Comparison of ENCODE assay signal across 18 mouse cellular contexts in genomic region chr8:57836201-57836883, GRCm38 (mm10).
DNase-seq lines count a peak whose midpoint lies in the region; ATAC-seq lines count a peak whose summit lies in the region.
"Had no signal": no experiment of that assay in that cellular context is flagged by ENCODE, and none has a peak within 500 bp of the region (broad histone marks: within the 10 kb centered on the region; RNA-seq: fewer than 3 reads in every experiment).

No protein-coding gene starts in this region.

- H3K4me2 ChIP-seq in hindbrain, embryonic 16.5 days (ENCODE audit: low read length): no peak overlapping the region
- H3K4me2 ChIP-seq in hindbrain, embryonic 13.5 days: no peak overlapping the region
- H3K4me2 ChIP-seq in forebrain, embryonic 15.5 days (replicated peaks): peak overlapping the region; percentile 17
- peak overlapping the region; percentile 46 for H3K4me2 ChIP-seq in midbrain, embryonic 16.5 days (ENCODE audit: low read length)
- no peak overlapping the region for H3K4me2 ChIP-seq in intestine, embryonic 15.5 days (replicated peaks)
- H3K4me2 ChIP-seq: lung, embryonic 14.5 days; neural tube, embryonic 15.5 days; stomach, embryonic 15.5 days had no signal

- intact Hi-C loops in left cerebral cortex, postnatal 4 days (cut with DNase I): no loop called here

- ATAC-seq in cerebellum, adult (ENCODE audit: insufficient number of reproducible peaks, low FRiP score, low TSS enrichment): peak; percentile 36
- peak; percentile 58; the same call in 1 of the 2 replicates for ATAC-seq in hindbrain, embryonic 16.5 days
- no peak for ATAC-seq in hindbrain, embryonic 13.5 days (ENCODE audit: low FRiP score)
- peak; percentile 57 for ATAC-seq in forebrain, embryonic 15.5 days (replicated peaks)
- peak; percentile 68 for ATAC-seq in midbrain, embryonic 16.5 days
- ATAC-seq in intestine, embryonic 15.5 days: no peak
- ATAC-seq: intestine, embryonic 16.5 days had no signal

- H3K9me3 ChIP-seq in hindbrain, embryonic 16.5 days (ENCODE audit: control insufficient read depth, low read length): no peaks in the 10 kb centered on the region
- H3K9me3 ChIP-seq in hindbrain, embryonic 13.5 days: no peaks in the 10 kb centered on the region
- H3K9me3 ChIP-seq in forebrain, embryonic 15.5 days: no peaks in the 10 kb centered on the region
- no peaks in the 10 kb centered on the region for H3K9me3 ChIP-seq in midbrain, embryonic 16.5 days (replicated peaks; ENCODE audit: control insufficient read depth, low read length, poor library complexity, severe bottlenecking)
- H3K9me3 ChIP-seq in intestine, embryonic 15.5 days: no peaks in the 10 kb centered on the region
- H3K9me3 ChIP-seq: limb, embryonic 15.5 days; neural tube, embryonic 15.5 days; stomach, embryonic 15.5 days had no signal

- DNase-seq in cerebellum, postnatal 4 days (ENCODE audit: low spot score in 2 of 2): no peak
- DNase-seq in left cerebral cortex, postnatal 4 days: no peak
- DNase-seq: adrenal gland, postnatal 25 days; gastrocnemius, postnatal 36 days; kidney, postnatal 10 days; lung, embryonic 14.5 days; thymus, postnatal 4 days had no signal

- 64% methylated on average over 15 of the region's 15 CpGs for WGBS in hindbrain, embryonic 16.5 days
- WGBS in hindbrain, embryonic 13.5 days: 69% methylated on average over 15 of the region's 15 CpGs
- 13% methylated on average over 15 of the region's 15 CpGs for WGBS in forebrain, embryonic 15.5 days
- 22% methylated on average over 15 of the region's 15 CpGs for WGBS in midbrain, embryonic 16.5 days
- WGBS in intestine, embryonic 15.5 days: 90% methylated on average over 15 of the region's 15 CpGs

- no peak overlapping the region for H3K27ac ChIP-seq in hindbrain, embryonic 16.5 days (ENCODE audit: low read depth, low read length)
- no peak overlapping the region for H3K27ac ChIP-seq in hindbrain, embryonic 13.5 days
- no peak overlapping the region for H3K27ac ChIP-seq in forebrain, embryonic 15.5 days (replicated peaks)
- 0 out of 2 replicates have a peak overlapping the region, but pooled peaks have one; percentile 3 for H3K27ac ChIP-seq in midbrain, embryonic 16.5 days (ENCODE audit: low read length)
- H3K27ac ChIP-seq in intestine, embryonic 15.5 days: no peak overlapping the region
- H3K27ac ChIP-seq: limb, embryonic 15.5 days; macrophage; neural tube, embryonic 15.5 days; stomach, embryonic 15.5 days had no signal

- no peak overlapping the region for H3K4me3 ChIP-seq in hindbrain, embryonic 16.5 days (ENCODE audit: low read length)
- no peak overlapping the region for H3K4me3 ChIP-seq in hindbrain, embryonic 13.5 days
- no peak overlapping the region for H3K4me3 ChIP-seq in forebrain, embryonic 15.5 days
- H3K4me3 ChIP-seq in midbrain, embryonic 16.5 days (ENCODE audit: low read depth, low read length): no peak overlapping the region
- H3K4me3 ChIP-seq in intestine, embryonic 15.5 days (replicated peaks): no peak overlapping the region
- H3K4me3 ChIP-seq: limb, embryonic 15.5 days; neural tube, embryonic 15.5 days; stomach, embryonic 15.5 days had no signal

- no peaks in the 10 kb centered on the region for H3K36me3 ChIP-seq in hindbrain, embryonic 16.5 days (ENCODE audit: control insufficient read depth, insufficient read depth, low read length)
- H3K36me3 ChIP-seq in hindbrain, embryonic 13.5 days: no peaks in the 10 kb centered on the region
- no peaks in the 10 kb centered on the region for H3K36me3 ChIP-seq in forebrain, embryonic 15.5 days
- no peaks in the 10 kb centered on the region for H3K36me3 ChIP-seq in midbrain, embryonic 16.5 days (ENCODE audit: control insufficient read depth, insufficient read depth, low read length)
- H3K36me3 ChIP-seq in intestine, embryonic 15.5 days: no peaks in the 10 kb centered on the region
- H3K36me3 ChIP-seq: limb, embryonic 15.5 days; neural tube, embryonic 15.5 days; stomach, embryonic 15.5 days had no signal

- no peak overlapping the region for H3K9ac ChIP-seq in hindbrain, embryonic 16.5 days (ENCODE audit: low read depth, low read length)
- no peak overlapping the region for H3K9ac ChIP-seq in hindbrain, embryonic 13.5 days
- no peak overlapping the region for H3K9ac ChIP-seq in forebrain, embryonic 15.5 days (replicated peaks)
- no peak overlapping the region for H3K9ac ChIP-seq in midbrain, embryonic 16.5 days (ENCODE audit: low read depth, low read length)
- H3K9ac ChIP-seq in intestine, embryonic 15.5 days: no peak overlapping the region
- H3K9ac ChIP-seq: limb, embryonic 15.5 days; lung, embryonic 14.5 days; neural tube, embryonic 15.5 days; stomach, embryonic 15.5 days had no signal

- H3K4me1 ChIP-seq in hindbrain, embryonic 16.5 days (ENCODE audit: control insufficient read depth, insufficient read depth, low read depth, low read length): no peaks in the 10 kb centered on the region
- no peaks in the 10 kb centered on the region for H3K4me1 ChIP-seq in hindbrain, embryonic 13.5 days (replicated peaks)
- peaks cover 18% of the 10 kb centered on the region for H3K4me1 ChIP-seq in forebrain, embryonic 15.5 days
- H3K4me1 ChIP-seq in midbrain, embryonic 16.5 days (ENCODE audit: control insufficient read depth, insufficient read depth, low read length): peaks cover 14% of the 10 kb centered on the region; the same call in 1 of the 2 replicates
- H3K4me1 ChIP-seq in intestine, embryonic 15.5 days (replicated peaks): no peaks in the 10 kb centered on the region
- H3K4me1 ChIP-seq: neural tube, embryonic 15.5 days; stomach, embryonic 15.5 days had no signal

- no peaks in the 10 kb centered on the region for H3K27me3 ChIP-seq in hindbrain, embryonic 16.5 days (replicated peaks; ENCODE audit: control insufficient read depth, insufficient read depth, low read length)
- no peaks in the 10 kb centered on the region for H3K27me3 ChIP-seq in hindbrain, embryonic 13.5 days
- no peaks in the 10 kb centered on the region for H3K27me3 ChIP-seq in forebrain, embryonic 15.5 days
- H3K27me3 ChIP-seq in midbrain, embryonic 16.5 days (ENCODE audit: control insufficient read depth, insufficient read depth, low read depth, low read length): no peaks in the 10 kb centered on the region
- H3K27me3 ChIP-seq in intestine, embryonic 15.5 days (replicated peaks): no peaks in the 10 kb centered on the region
- H3K27me3 ChIP-seq: limb, embryonic 15.5 days; neural tube, embryonic 15.5 days; stomach, embryonic 15.5 days had no signal

Comparison
In these comparisons a context has a peak if more than half of its experiments do, and no peak if none do; other contexts are left out.
1. ATAC-seq: peak in cerebellum, adult (single experiment), hindbrain, embryonic 16.5 days (single experiment), forebrain, embryonic 15.5 days (single experiment) and midbrain, embryonic 16.5 days (single experiment); none in hindbrain, embryonic 13.5 days (single experiment) and intestine, embryonic 15.5 days (single experiment).
2. H3K4me2 ChIP-seq: peak in forebrain, embryonic 15.5 days (single experiment) and midbrain, embryonic 16.5 days (single experiment); none in hindbrain, embryonic 16.5 days (single experiment), hindbrain, embryonic 13.5 days (single experiment) and intestine, embryonic 15.5 days (single experiment).